Mouse (Mus musculus): ENCODE measurements at regions not wholly inside any gene's neighbourhood (a gene's known extent, or its start where the extent isn't known, plus 50 kb on each side); places are given as distances from the start of the nearest gene placed in this dataset.

DNA sequence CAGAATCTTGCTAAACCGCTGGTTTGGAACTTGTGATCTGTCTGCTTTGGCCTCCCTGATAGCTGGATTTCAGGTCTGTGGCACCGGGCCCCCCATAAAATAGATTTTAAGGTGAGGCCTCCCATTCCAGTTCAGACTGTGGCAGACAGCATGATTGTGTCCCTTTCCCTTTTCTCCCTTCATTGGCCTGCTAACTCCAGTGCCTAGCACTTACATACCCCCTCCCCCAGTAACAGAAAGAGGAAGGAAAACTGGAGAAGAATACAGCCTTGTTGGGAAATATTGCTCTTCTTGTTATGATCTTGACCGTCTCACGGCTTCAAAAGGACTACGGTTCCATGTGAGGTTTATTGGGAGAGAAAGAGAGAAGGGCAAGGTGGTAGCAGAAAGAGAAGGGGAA lies 99.7 kb upstream of the Lgalsl start:
- no peak for TF ChIP-seq CTCF (IDR thresholded peaks at IDR 0.05; ENCODE audit: low read depth)
- no peak for TF ChIP-seq EP300 (IDR thresholded peaks at IDR 0.05; ENCODE audit: low read depth)

Measured in liver, postnatal 0 days (tissue).